Mouse (Mus musculus): Measurements from ENCODE around the gene Plp2.

DNA sequence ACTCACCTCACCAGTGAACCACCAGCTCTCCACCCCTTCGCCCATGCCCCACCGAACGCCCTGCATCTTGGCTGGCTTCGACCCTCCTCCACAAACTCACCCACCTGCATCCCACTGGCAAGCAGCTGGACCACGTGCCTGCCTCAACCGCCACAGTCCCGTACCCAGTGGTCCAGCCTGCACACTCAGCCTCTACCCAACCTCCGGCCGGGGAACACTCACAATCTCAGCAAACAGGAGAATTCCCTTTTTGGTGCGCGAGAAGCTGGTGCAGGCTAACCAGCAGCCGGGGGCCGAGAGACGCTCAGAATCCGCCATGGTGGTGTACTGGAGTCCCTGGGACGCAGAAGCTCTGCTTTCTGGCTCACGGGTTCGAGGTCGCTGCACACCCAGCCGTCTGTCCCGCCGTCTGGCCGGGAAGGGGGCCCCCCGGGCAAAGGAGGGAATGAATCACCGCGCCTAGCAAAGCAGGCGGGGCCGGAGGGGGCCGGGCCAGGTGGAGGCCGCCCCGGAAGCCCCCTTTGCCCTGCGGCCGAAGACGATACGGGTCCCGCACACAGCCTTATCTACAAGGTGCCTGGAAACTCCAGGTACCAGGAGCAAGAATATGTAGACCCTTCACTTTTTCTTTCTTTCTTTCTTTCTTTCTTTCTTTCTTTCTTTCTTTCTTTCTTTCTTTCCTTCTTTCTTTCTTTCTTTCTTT, at the start of gene Plp2:
- no peak for TF ChIP-seq CTCF (IDR thresholded peaks at IDR 0.05; ENCODE audit: low read depth, low read length)
- TF ChIP-seq POLR2A (IDR thresholded peaks at IDR 0.05; ENCODE audit: borderline replicate concordance, low read depth, low read length): no peak
